Mouse (Mus musculus) limb, embryonic 13.5 days (tissue): Measurements from ENCODE around the gene Rnf208. TPM values are rescaled to one million over a fixed set of nuclear protein-coding genes. Genes with fewer than 3 reads are reported as not detected.

Experiments used
- ATAC-seq: fragments of 200-750 bp; cut with Nextera tagmentation; 2 replicates; pipeline ENCODE4 v1.8.0; 2017; ENCODE audit warnings: low read depth, moderate number of reproducible peaks, moderate TSS enrichment; ENCODE audit not compliant: low FRiP score
- H3K27ac ChIP-seq: fragments of 300-500 bp; sonication (generic); 2 replicates; pipeline ENCODE4 v1.5.1; 2015; ENCODE audit warnings: inconsistent platforms, mild to moderate bottlenecking, moderate library complexity
- H3K27me3 ChIP-seq: fragments of 300-500 bp; sonication (generic); 2 replicates; pipeline ENCODE4 v1.6.1; 2015; ENCODE audit warnings: mild to moderate bottlenecking, inconsistent platforms
- H3K36me3 ChIP-seq: fragments of 300-500 bp; sonication (generic); 2 replicates; pipeline ENCODE4 v1.6.1; 2015; ENCODE audit warnings: inconsistent platforms, mild to moderate bottlenecking, moderate library complexity
- H3K4me1 ChIP-seq: fragments of 300-500 bp; sonication (generic); 2 replicates; pipeline ENCODE4 v1.6.1; 2015; ENCODE audit warnings: inconsistent platforms
- H3K4me2 ChIP-seq: fragments of 300-500 bp; sonication (generic); replicated peaks from 2 replicates; pipeline ENCODE4 v1.6.1; 2015; ENCODE audit warnings: inconsistent platforms, mild to moderate bottlenecking, moderate library complexity
- H3K4me3 ChIP-seq: fragments of 300-500 bp; sonication (generic); 2 replicates; pipeline ENCODE4 v1.5.1; 2015; ENCODE audit warnings: moderate library complexity, mild to moderate bottlenecking, inconsistent platforms
- H3K9ac ChIP-seq: fragments of 300-500 bp; sonication (generic); 2 replicates; pipeline ENCODE4 v1.6.1; 2015; ENCODE audit warnings: mild to moderate bottlenecking, inconsistent platforms
- H3K9me3 ChIP-seq: fragments of 300-500 bp; sonication (generic); 2 replicates; pipeline ENCODE4 v1.6.1; 2016; ENCODE audit warnings: inconsistent platforms
- WGBS: fragments of 180-500 bp; shearing (Covaris S2); methylation state at CpG from one replicate; pipeline ENCODE4 v1.1.7; 2015; 5-methylcytosine and 5-hydroxymethylcytosine counted together
- polyA plus RNA-seq: library from polyadenylated mRNA; unstranded; fragments of >200 nt; fragmentation: Nextera tagmentation; extraction: Ambion mirVana; gene quantifications from 2 replicates; pipeline ENCODE4 v1.2.1, GENCODE M21; 2015

Rnf208 gene
- polyA plus RNA-seq, 1 experiment from 2014 or later, result 9.2 TPM

DNA sequence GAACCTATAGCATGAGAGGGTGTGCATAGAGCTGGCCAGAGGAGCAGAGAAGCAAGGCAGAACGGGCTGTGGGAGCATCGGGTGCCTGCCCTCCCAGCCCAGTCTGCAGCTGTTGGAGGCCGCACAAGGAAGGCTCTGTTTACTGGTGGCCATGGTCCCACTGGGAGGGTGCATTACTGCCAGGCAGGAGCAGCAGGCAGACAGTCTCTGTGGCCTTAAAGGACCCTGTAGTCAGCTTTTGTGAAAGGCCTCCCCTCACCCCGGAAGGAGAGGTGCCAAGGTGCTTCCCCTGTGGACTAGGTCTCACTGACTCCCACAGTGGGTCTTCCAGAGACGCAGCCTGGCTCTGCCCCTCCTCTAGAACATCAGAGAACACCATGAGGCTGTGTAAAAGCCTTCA, 15.2 kb upstream of the Rnf208 start:
- Histone ChIP-seq H3K4me3 (no peak overlapping the region), H3K9ac (no peak overlapping the region), H3K9me3 (no peaks in the 10 kb centered on the region), H3K4me2 (no peak overlapping the region), H3K27ac (no peak overlapping the region), H3K27me3 (peaks cover 12% of the 10 kb centered on the region; the same call in 1 of the 2 replicates), H3K36me3 (peaks cover 8% of the 10 kb centered on the region), H3K4me1 (peaks cover 18% of the 10 kb centered on the region)
- 74% methylated on average over 5 of the region's 5 CpGs for WGBS
- no peak for ATAC-seq

DNA sequence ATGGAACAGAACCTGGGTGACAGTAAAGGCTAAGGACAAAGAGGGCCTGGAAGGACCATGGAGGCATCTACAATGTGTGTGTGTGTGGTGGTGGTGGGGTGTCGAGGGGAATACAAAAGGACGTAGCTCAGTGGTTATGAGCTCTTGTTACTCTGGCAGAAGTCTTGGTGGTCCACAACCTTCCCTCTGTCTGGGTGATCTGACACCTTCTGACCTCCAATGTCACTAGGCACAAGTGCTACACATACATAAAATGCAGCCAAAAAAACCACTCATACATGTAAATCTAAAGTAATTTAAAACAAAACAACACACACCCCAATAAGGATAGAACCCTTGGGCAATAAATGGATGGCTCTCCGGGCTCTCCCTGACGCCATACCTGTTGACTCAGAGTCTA, 14.6 kb upstream of the Rnf208 start:
- Histone ChIP-seq H3K27me3 (peaks cover 16% of the 10 kb centered on the region; the same call in 1 of the 2 replicates), H3K4me2 (no peak overlapping the region), H3K36me3 (peaks cover 3% of the 10 kb centered on the region; the same call in 1 of the 2 replicates), H3K27ac (no peak overlapping the region), H3K4me3 (no peak overlapping the region), H3K9ac (no peak overlapping the region), H3K4me1 (peaks cover 18% of the 10 kb centered on the region), H3K9me3 (no peaks in the 10 kb centered on the region)
- no peak for ATAC-seq
- WGBS, result 84% methylated on average over 4 of the region's 4 CpGs

DNA sequence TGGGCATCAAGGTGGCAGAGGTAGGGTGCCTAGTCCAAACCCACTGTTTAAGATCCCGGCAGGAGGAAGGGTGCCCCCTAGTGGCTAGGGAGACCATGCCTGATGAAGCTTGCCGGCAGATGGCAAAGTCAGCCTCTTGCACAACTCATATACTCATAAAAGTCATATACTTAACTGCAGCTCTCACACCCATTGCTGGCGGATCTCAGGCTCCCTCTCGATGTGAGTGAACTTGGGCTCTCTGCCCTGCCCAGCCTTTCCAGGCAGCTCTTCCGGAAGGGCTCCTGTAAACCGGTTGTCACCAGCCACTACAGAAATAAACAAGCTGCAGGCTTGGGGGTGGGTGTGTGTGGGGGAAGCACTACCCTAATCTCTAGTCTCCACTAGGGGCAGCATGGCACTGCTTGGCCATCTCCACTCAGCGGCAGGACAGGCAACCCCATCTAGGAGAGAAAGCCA, 13.6 kb upstream of the Rnf208 start:
- peak overlapping the region; percentile 40 for H3K4me2 ChIP-seq
- no peak overlapping the region for H3K4me3 ChIP-seq
- no peak overlapping the region for H3K9ac ChIP-seq
- WGBS, result 2% methylated on average over 7 of the region's 7 CpGs
- no peak for ATAC-seq
- no peaks in the 10 kb centered on the region for H3K9me3 ChIP-seq
- peaks cover 14% of the 10 kb centered on the region for H3K4me1 ChIP-seq
- H3K27me3 ChIP-seq, result peaks cover 26% of the 10 kb centered on the region; the same call in 1 of the 2 replicates
- H3K36me3 ChIP-seq, result no peaks in the 10 kb centered on the region
- no peak overlapping the region for H3K27ac ChIP-seq

DNA sequence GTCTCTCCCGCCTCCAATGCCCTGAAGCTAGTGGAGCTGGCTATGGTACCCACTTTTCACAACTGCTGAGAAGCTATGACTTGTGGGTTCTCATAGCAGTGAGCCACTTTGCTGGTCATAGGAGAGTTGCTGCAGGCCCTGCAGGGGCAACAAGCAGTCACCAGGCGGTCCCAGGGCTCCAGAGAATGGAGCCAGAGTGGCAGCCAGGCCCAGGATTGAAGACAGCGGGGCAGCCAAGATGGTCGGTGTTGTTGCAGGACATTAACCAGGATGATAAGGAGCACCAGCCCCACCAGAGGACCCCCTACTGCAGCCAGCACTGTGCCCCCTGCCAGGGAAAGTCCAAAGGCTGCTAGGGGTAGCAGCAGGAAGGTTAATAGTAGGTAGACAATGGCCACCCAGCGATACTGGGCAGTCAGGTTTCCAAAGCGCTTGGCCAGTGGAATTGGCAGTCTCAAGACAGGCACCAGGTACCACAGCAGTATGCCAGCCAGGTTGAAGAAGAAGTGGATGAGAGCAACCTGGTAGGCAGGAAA, 13.0 kb upstream of the Rnf208 start:
- Histone ChIP-seq H3K4me1 (peaks cover 10% of the 10 kb centered on the region), H3K9me3 (no peaks in the 10 kb centered on the region), H3K27me3 (peaks cover 30% of the 10 kb centered on the region; the same call in 1 of the 2 replicates), H3K4me2 (peak overlapping the region; percentile 40), H3K27ac (no peak overlapping the region), H3K36me3 (no peaks in the 10 kb centered on the region), H3K9ac (peak overlapping the region; percentile 31; the same call in 1 of the 2 replicates), H3K4me3 (no peak overlapping the region)
- WGBS, result 67% methylated on average over 6 of the region's 6 CpGs
- ATAC-seq, result no peak

DNA sequence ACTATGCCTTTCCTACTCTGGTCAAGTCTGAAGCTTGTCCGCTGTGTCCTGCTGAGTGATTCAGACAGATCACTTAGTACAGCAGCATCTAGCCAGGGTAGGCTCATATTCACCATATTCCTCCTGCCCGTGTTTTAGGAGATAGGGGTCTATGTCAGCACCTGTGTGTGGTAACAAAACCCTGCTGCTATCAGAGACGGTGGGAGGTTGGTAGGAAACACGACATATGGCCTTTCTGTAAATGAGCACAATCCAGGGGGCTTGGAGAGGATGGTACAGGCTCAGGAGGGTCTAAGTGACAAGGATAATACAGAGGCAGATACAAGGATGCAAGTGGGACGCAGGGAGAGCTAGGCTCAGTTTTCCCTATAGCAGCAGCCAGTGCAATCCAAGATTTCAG, 12.5 kb upstream of the Rnf208 start:
- H3K9me3 ChIP-seq, result no peaks in the 10 kb centered on the region
- H3K9ac ChIP-seq, result no peak overlapping the region
- H3K27ac ChIP-seq, result no peak overlapping the region
- no peaks in the 10 kb centered on the region for H3K36me3 ChIP-seq
- ATAC-seq, result no peak
- H3K4me1 ChIP-seq, result peaks cover 10% of the 10 kb centered on the region
- no peak overlapping the region for H3K4me2 ChIP-seq
- peaks cover 33% of the 10 kb centered on the region; the same call in 1 of the 2 replicates for H3K27me3 ChIP-seq
- WGBS, result 81% methylated on average over 5 of the region's 5 CpGs
- H3K4me3 ChIP-seq, result no peak overlapping the region

DNA sequence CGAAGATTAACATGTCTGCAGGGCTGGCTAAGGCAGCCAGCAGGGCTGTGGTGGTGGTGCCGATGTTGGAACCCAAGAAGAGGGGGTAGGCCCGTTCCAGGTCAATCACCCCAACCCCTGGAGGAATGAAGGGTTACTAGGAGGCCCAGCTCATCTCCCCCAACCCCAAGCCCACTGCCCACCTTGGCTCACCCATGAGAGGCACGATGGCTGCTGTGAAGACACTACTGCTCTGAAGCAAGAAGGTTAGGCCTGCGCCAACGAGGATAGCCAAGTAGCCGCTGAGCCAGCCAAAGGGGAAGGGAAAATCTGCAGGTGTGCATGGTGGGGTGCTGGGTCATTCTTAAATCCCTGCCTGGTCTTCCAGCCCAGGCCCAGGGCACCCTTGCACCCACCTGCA, 11.5 kb upstream of the Rnf208 start:
- H3K9ac ChIP-seq, result no peak overlapping the region; the same call in 1 of the 2 replicates
- H3K4me1 ChIP-seq, result peaks cover 7% of the 10 kb centered on the region
- WGBS, result 86% methylated on average over 7 of the region's 7 CpGs
- H3K4me3 ChIP-seq, result no peak overlapping the region
- H3K27me3 ChIP-seq, result peaks cover 33% of the 10 kb centered on the region; the same call in 1 of the 2 replicates
- H3K4me2 ChIP-seq, result no peak overlapping the region
- no peak for ATAC-seq
- H3K36me3 ChIP-seq, result no peaks in the 10 kb centered on the region
- H3K9me3 ChIP-seq, result no peaks in the 10 kb centered on the region
- H3K27ac ChIP-seq, result no peak overlapping the region

DNA sequence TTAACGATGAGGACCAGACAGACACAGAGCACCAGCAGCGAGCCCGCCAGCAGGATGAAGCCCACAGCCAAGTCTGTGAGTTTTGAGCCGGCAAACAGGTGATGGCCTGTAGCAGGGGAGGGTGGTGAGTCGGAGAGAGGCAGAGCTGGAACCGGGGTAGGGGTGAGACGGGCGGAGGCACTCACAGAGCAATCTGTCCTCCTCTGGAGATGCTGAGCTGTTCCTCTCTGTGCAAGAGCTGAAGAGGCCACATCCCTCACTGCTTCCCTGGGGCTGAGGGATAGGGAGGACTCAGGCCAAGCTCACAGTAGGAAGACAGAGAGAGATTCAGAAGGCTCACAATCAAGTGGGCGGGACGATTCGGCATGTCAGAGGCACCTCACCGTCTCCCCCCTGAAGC, 11.0 kb upstream of the Rnf208 start:
- Histone ChIP-seq H3K27ac (no peak overlapping the region), H3K4me1 (peaks cover 4% of the 10 kb centered on the region; the same call in 1 of the 2 replicates), H3K27me3 (peaks cover 35% of the 10 kb centered on the region), H3K4me3 (no peak overlapping the region), H3K9ac (peak overlapping the region; percentile 25; the same call in 1 of the 2 replicates), H3K4me2 (no peak overlapping the region), H3K9me3 (no peaks in the 10 kb centered on the region), H3K36me3 (no peaks in the 10 kb centered on the region)
- ATAC-seq, result no peak
- WGBS, result 54% methylated on average over 12 of the region's 12 CpGs

DNA sequence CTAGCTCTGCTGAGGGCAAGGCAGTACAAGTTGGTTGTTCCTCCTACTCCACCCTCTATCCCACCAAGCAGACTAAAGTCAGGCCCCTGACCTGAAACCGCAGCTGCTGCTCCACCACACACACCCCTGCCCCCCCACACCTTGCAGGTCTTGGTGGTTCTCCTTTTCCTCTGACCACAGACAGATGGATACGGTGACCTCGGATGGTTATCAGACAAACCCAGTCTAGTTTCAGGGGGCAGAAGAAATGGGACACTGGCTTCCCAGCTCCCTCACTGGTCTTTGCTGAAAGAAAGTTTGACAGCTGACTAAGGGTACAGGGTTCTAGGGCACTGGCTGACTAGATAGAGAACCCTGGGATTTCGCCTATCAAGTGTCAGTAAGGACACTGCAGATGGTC, 8.6 kb upstream of the Rnf208 start:
- Histone ChIP-seq H3K36me3 (no peaks in the 10 kb centered on the region), H3K9ac (no peak overlapping the region), H3K27me3 (peaks cover 43% of the 10 kb centered on the region), H3K4me2 (no peak overlapping the region), H3K9me3 (no peaks in the 10 kb centered on the region), H3K4me3 (no peak overlapping the region), H3K4me1 (peaks cover 4% of the 10 kb centered on the region; the same call in 1 of the 2 replicates), H3K27ac (no peak overlapping the region)
- ATAC-seq, result no peak
- WGBS, result 75% methylated on average over 4 of the region's 4 CpGs

DNA sequence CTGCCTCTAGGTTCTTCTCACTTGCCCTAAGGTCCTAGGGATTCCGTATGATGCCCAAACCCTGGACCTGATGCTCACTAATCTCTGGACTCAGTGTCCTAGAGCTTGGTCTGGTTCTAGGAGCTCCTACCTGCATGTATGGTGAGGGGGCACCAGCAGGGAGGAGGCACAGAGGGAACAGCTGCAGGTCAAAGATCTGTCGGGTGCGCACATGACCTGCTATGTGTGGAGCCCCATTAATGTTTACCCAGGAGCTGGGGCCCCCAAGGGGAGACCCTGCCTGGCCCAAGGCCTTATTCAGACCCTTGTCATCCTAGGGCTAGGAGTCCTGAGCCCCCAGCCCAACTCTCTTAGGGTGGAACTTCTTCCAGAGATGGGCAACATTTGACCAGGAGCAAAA, 8.0 kb upstream of the Rnf208 start, which contains the start of gene Slc34a3:
Gene Slc34a3 (minus strand): TSS at position 315 of the 400 bp plus-strand sequence.
- H3K4me1 ChIP-seq, result 0 out of 2 replicates have a peak, but pooled peaks cover under 1% of the 10 kb centered on the region
- no peak within 1 kb of the TSS for H3K9ac ChIP-seq
- H3K4me2 ChIP-seq, result no peak within 1 kb of the TSS
- H3K27me3 ChIP-seq, result peaks cover 47% of the 10 kb centered on the region
- no peaks in the 10 kb centered on the region for H3K36me3 ChIP-seq
- no peaks in the 10 kb centered on the region for H3K9me3 ChIP-seq
- no peak within 1 kb of the TSS for H3K27ac ChIP-seq
- WGBS, result 84% methylated on average over 3 of the region's 3 CpGs
- H3K4me3 ChIP-seq, result no peak within 1 kb of the TSS
- ATAC-seq, result no peak

DNA sequence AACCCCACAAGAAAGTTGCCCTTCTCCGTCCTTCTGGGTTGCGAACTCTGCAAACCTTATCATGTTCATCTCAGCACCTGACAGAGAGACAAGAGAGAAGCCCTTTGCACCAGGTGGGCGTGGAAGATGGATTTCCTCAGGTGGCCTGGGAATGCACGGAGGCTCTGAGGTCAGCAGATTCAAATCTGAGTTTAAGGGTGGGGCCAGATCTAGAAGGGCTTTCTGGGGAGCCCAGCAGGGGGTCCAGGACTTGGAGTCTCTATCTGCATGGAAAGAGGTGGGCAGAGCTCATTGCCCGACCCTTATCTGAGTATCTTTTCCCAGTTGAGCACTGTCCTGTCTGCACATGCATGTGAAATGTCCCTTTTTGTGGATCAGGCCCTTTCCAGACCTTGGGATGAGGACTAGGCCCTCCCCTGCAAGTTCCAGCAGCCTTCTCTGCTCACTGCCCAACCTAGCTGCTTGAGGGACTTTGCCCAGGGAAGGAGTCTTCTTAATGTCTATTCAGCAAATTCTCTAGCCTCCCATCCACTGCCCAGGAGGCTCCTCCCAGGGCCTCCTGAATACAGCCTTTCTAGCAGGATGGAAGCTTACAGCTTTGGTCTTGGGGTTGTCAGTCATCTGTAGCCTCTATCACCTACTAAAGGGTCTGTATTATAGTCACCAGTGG, 7.4 kb upstream of the Rnf208 start:
- Histone ChIP-seq H3K4me3 (no peak overlapping the region), H3K9ac (no peak overlapping the region), H3K36me3 (no peaks in the 10 kb centered on the region), H3K4me2 (no peak overlapping the region), H3K4me1 (no peaks in the 10 kb centered on the region), H3K27me3 (peaks cover 51% of the 10 kb centered on the region), H3K27ac (no peak overlapping the region), H3K9me3 (no peaks in the 10 kb centered on the region)
- 70% methylated on average over 5 of the region's 5 CpGs for WGBS
- no peak for ATAC-seq

DNA sequence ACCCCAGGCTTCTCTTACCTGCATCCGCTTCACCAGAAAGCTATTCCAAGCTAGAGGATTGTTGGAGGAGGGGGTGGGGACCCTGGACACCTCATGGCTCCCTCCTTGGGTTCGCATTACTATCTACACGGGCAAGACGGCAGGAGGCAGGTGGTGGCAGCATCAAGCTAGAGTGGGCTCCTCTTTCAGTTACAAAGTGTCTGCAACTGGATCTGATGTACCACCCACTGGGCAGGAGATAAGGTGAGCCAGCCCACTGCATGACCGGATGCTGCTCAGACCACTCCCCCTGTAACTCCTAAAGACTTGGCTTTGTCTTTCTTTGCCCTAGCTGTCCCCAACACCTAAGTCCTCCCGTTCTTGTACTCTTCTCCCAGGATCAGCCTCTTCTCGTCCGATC, 5.4 kb upstream of the Rnf208 start, which contains the start of gene Rnf224:
Gene Rnf224 (minus strand): TSS at position 174 of the 400 bp plus-strand sequence.
- H3K9me3 ChIP-seq, result no peaks in the 10 kb centered on the region
- H3K27me3 ChIP-seq, result peaks cover 49% of the 10 kb centered on the region
- no peak for ATAC-seq
- H3K27ac ChIP-seq, result no peak within 1 kb of the TSS
- WGBS, result 37% methylated on average over 8 of the region's 8 CpGs
- no peak within 1 kb of the TSS for H3K4me3 ChIP-seq
- H3K4me1 ChIP-seq, result peaks cover 12% of the 10 kb centered on the region
- no peak within 1 kb of the TSS for H3K9ac ChIP-seq
- no peak within 1 kb of the TSS for H3K4me2 ChIP-seq
- H3K36me3 ChIP-seq, result no peaks in the 10 kb centered on the region

DNA sequence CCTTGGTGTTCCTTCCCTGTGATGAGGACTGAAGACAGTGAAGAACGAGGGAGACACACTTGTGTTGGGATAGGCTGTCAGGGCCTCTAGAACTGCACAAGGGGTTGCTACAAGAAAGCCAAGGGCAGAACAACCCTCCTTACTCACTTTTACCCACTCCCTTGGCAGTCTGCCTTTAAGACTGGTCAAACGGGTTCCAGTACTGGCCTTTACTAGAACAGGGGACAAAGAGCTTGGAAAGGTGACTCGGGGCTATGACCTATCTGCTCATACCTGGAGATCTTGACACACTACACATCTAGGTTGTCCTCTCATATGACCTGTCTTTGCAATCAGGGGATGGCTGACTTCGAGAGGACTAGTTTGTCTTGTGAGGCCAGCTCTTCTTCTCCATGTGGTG, 4.5 kb upstream of the Rnf208 start:
- no peak overlapping the region for H3K4me2 ChIP-seq
- H3K4me3 ChIP-seq, result no peak overlapping the region
- no peak overlapping the region for H3K27ac ChIP-seq
- no peaks in the 10 kb centered on the region for H3K36me3 ChIP-seq
- no peak for ATAC-seq
- peaks cover 50% of the 10 kb centered on the region for H3K27me3 ChIP-seq
- 64% methylated on average over 4 of the region's 4 CpGs for WGBS
- H3K9me3 ChIP-seq, result no peaks in the 10 kb centered on the region
- H3K4me1 ChIP-seq, result peaks cover 20% of the 10 kb centered on the region
- H3K9ac ChIP-seq, result no peak overlapping the region
